Mouse (Mus musculus): ENCODE measurements around the gene Wdr59.
"Not testable (repeated sequence)": the region's sequence is repeated elsewhere in the genome, so short reads cannot be mapped to it uniquely, and the experiment has no call there.

Gene Wdr59

DNA sequence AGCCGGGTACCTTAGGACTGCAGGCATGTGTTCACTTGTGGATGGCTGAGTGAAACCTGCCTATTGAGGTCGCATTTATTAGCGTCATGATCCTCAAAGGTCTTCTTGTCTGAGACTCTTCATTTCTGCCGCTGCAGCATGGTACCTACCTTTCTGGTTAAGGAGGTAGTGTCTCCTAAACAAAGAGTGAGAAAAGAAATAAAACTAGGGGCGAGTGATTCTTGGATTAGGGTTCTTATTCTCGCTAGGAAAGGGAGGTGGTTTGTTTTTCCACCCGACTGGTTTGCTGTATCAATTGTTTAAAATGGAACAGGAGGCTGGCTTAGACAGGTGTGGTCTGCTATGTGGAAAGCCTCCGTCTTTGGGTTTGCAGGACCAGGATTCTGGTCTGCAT, 15.9 kb upstream of the Wdr59 start:
- no peak for DNase-seq (ENCODE audit: low spot score)

DNA sequence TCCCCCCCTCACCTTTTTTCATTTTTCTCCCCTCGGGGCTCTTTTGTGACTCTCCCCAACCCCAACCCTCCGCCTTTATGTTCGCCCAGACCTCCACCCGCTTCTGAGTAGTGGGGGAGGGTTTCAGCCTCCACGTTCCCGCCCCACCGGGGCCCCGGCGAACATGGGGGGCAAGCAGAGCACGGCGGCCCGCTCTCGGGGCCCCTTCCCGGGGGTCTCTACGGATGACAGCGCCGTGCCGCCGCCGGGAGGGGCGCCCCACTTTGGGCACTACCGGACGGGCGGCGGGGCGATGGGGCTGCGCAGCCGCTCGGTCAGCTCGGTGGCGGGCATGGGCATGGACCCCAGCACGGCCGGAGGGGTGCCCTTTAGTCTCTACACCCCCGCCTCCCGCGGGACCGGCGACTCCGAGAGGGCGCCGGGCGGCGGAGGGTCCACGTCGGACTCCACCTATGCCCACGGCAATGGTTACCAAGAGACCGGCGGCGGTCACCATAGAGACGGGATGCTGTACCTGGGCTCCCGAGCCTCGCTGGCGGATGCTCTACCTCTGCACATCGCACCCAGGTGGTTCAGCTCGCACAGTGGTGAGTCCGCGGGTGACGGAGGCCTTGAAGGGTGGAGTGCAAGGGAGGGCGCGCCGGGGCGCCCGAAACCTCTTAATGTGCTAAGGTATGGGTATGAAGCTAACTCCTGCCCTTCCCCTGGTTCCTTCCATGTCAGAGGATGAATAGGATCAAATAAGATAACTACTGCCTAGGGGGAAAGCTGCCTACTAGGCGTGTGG, 15.3 kb upstream of the Wdr59 start:
- DNase-seq (ENCODE audit: low spot score), result peak; percentile 13

DNA sequence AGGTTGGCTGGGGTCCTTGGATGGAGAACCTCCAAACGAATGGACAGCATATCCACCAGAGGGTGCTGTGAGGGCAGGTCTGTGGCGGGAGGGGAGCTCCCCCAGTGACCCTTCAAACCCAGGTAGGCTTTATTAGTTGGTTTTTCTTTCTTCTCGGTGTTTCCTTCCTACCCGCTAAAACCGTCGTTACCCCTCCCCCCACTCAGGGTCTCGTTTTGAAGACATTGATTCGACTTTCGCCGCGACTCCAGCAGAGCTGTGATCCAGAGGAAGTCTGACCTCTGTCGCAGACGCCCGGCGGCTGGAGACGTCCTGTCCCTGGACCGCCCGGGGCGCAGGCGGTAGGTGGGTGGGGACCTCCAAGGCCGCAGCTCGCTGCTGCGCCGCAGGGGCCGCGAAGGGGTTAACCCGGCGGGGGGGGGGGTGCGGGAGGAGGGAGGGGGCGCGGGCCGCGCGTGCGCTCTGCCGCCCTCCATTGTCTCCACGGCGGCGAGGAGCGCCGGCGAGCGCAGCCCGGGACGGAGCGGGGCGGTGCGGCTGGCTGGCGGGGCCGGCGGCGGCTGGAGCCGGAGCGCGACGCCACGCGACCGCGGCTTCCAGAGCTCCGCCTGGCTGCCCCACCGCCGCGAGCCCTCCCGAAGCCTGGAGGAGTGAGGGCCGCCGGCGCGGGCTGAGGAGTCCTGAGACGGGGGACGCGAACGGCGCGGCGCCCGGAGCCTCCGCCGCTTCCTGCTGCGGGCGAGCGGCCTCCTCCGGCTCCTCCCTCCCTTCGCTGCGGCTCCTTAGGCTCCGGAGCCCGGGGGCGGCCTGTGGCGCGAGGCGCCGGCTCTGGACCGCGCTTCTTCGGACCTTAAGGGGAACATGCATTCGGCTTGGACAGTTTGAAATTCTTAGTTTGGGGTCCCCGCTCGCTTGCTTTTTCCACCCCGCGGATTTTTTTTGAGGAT, 14.4 kb upstream of the Wdr59 start, which contains the start of gene Znrf1:
Gene Znrf1, plus strand, starts transcription at position 67 of the 947 bp plus-strand sequence.
- DNase-seq (ENCODE audit: low spot score), result peak; percentile 23

DNA sequence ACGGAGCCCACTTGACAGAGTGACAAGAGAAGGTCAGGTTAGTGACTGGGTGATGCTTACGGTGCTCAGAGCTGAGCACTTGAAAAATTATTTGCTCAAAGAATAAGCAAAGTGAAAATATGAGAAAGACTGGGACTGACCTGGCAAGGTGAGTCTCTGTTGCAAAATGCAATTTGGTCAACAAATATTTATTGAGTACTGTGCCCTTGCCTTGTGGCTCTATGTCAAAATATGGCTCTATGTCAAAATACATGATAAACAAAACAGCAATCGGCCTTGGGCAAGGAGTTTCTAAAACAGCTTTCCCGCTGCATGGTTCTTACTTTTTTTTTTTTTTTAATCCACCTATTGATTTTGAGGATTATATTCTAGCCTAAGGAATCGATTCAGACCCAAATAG, 13.6 kb upstream of the Wdr59 start:
- DNase-seq (ENCODE audit: low spot score), result no peak

DNA sequence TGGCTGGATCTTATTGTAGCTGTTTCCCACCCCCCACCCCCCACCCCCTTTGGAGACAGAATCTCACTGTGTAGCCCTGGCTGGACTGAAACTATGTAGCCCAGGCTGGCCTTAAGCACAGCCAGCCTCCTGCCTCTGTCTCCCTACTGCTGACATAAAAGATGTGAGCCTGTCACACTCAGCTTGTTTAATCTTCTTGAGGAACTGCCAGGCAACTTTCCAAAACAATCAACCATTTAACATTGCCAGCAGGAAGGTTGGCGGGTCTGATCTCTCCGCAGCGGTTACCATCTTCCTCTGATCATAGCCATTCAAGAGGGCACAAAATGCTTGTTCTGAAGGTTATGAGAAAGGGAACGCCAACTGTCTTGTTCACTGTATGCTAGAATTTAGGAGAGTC, 11.6 kb upstream of the Wdr59 start:
- no peak for DNase-seq (ENCODE audit: low spot score)

DNA sequence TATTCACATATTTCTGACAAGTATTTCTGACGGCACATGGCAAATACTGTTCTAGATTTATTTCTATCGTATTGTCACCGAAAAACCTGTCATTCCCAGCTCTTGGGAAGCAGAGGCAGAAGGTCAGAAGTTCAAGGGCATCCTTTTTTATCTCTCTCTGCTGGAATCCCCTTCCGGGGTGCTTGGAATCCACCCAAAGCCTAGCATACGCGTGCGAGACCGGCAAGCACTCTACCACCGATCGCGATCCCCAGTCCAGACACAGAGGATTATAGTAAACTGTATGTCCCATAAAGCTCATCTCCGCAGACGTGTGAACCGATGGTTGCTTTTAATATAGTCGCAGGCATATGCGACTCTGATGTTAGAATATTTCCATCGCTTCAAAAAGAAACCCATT, 9.7 kb upstream of the Wdr59 start:
- DNase-seq (ENCODE audit: low spot score), result no peak

DNA sequence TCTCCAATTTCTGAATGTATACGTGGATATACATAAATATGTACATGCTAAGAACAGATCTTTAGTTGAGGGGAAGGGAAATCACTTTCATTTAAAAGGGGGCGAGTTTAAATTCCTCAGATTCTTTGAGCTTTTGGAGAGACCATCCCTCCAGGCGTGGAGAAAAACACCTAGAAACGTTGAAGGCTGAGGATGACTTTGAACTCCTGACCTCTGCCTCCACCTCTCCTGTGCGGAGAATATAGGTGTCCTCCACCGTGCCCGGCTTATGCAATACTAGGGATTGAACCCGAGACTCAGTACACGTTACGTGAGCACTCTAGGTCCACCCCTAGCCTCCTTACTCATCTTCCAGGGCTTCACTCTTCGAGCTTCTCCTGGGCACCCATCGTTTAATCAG, 9.3 kb upstream of the Wdr59 start:
- no peak for DNase-seq (ENCODE audit: low spot score)

DNA sequence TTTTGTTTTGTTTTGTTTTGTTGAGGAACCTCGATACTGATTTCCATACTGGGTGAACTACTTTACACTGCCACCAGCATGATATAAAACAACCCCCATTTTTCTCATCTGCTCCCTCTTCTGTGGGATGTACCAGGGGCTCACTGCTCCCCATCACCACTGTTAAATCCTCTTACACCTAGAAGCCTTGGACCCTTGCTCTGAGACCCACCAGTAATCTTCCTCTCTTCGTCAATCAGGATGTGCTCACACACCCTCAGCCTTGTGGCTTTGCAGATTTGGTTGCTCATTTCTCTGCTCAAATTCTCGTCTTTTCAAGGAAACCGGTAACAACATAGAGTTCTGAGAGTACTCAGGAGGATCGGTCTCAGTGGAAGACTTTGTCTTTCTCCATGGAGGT, 6.2 kb upstream of the Wdr59 start:
- DNase-seq (ENCODE audit: low spot score), result no peak

DNA sequence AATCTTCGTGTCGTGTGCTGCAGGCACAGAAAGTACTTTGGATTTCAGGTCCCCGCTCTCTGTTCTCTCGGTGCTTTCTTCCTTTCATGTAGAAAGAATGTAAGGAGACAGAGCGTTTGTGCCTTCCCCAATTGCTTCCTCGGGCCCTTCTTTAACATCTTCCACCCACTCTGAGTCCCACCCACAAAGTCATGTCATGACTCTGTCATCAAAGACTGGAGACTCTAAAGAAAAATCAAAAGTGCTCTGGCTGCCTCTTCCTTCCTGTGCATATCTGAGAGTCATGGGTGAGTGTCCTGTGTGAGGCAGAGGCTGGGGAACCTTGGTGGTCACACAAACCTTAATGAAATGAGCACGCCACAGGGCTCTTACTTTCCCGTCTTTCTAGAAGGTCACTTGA, 5.3 kb upstream of the Wdr59 start:
- DNase-seq (ENCODE audit: low spot score), result no peak

DNA sequence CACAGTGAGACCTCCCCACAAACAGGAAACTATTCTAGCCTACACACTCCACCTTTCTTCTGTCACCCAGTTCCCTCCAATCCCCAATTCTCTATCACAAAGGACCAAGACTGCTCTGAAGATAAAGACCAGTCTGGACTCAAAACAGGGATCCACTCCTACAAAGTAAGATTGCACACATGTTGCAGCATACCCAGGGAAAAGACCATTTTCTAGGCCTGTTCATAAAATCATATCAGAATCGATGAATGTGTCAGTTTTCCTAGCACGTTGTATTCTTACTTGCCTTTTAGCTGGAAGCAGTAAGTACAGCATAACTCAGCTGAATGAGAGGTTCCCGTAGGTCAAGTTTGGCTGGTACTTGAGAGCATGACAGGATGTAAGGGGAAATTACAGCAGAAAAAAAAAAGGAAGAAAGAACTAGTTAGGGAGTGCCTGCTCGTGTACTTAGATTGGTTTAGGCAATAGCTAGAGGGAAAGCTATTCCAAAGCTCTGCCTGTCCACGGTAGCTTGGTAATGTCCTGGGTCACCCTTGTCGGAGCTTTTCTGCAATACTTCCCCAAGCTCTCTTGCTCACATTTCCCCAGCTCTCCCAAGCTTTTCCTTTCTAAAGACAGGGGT, 4.6 kb upstream of the Wdr59 start:
- no peak for DNase-seq (ENCODE audit: low spot score)

DNA sequence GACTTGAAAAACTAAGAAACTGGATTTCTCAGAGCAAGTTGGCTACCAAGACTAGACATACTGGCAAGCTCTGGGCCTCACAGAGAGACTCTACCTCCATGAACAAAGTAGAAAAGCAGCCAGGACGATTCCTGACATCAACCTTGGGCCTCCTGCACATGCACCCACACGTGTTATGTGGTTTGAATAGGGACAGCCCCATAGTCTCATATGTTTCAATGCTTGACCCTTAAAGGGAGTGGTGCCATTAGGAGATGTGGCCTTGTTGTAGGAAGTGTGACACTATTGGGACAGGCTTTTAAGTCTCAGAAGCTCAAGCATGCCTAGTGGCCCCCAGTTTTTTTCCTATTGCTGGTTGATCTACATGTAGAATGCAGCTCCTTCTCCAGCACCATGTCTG, 4.4 kb downstream of the Wdr59 start:
- DNase-seq (ENCODE audit: low spot score), result no peak

DNA sequence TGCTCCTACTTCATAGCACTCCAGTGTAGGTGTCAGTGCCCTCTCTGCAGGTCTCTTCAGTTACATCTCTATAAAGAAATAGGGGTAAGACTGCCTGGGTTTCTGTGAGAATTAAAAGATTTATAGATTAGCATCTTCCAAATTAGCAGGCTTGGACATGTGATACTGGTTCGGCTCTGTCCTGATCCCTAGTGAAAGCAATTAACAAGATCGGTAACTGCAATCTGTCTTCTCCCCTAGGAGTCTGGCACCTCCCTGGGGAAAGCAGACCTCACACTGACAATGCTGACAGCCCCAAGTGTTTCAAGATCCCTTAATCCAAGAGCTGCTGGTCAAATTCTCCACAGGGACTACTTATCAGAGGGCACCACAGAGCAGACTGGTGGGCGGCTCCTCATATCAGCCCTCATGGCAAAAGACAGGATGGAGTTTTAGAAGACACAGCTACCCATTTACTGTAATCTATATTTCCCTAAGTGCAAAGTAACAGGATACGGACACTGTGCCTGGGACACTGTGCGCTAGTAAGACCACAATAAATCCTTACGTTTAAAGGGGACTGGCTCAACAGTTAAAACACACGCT, 5.3 kb downstream of the Wdr59 start:
- DNase-seq (ENCODE audit: low spot score), result no peak

DNA sequence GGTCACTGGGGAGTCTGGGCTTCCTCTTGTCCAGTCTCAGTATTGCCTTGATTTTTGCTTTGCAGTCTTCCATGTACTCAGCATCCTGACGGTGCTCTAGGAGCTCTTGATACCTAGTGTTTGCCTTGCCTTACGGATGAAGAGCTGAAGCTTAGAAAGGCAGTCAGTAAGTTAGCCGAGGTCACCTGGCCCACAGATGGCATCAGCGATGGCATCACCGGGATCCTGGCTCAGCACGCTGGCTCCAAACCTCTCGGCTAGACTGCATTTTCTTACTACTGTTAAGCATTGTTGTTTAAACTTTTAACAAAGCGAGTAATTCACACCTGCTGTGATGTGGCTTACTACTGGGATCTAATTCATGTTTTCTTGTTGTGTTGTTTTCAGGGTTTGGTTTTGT, 8.4 kb downstream of the Wdr59 start:
- no peak for DNase-seq (ENCODE audit: low spot score)

DNA sequence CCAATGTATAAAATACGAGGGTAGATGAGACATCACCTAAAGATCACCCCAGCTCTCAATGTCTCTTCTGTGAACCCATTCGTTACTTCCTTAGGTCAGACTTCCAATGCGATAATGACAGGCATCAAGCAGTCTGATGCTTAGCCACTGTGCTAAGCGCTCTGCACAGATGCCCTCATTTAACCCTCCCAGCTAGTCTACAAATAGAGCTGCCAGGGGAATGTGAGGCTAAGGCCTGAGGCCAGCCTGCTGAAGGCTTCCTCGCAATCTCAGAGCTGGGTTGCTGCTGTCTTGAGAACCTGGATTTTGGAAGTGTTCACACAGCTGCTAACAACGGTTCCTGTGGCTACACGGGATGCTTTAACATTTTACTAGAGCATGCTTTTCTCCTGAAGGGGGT, 9.0 kb downstream of the Wdr59 start:
- no peak for DNase-seq (ENCODE audit: low spot score)

DNA sequence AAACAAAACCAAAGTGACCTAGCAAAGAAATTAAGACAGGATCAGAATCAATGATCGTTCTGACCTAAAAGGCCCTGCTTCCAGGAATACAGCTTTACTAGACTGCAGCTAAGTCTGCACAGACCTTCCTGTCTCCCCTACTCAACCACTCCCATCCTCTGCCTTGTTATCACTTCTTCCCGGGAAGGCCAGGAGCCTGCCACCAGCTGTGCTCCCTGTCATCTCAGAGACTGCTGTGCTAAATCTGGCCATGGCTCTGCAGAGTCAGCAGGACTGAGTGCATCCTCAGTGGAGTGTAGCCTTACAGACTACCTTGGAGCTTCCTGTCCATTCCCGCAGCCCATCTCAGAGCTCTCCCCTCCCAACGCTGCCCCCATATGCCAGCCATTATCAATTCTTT, 11.5 kb downstream of the Wdr59 start:
- DNase-seq (ENCODE audit: low spot score), result no peak

DNA sequence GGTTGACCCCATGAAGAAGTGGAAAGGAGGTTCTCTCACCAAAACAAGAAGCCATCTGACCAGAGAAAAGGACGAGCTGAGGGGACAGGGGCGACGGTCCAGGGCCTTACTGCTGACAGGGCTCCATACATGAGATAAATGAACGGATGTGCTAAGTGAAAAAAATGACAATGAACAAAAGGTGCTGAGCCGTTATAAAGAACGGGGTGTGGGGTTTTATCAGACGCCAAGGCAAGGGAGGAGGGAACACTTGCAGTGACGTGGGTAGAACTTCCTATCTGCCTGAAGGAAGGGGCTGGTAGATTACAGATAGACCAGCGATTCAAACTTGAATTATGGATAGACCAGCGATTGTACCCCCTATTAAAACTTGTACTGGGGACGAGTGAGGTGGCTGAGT, 12.6 kb downstream of the Wdr59 start:
- no peak for DNase-seq (ENCODE audit: low spot score)

DNA sequence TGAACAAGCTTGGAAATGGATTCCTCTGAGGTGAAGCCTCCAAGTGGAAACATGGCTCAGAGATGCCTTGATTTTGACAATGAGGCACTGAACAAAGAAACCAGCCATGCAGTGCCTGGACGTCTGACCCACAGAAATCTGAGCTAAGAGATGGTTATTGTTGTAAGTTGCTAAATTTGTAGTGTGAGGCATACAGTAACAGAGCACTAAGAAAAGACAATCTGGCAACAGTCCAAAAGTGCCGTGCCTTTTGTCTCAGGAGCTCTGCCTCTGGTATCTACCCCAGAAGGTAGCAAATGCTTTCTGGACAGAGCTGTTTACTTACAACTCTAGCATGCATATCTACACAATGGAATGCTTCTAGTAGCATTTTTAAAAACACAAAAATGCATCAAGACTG, 13.3 kb downstream of the Wdr59 start:
- DNase-seq (ENCODE audit: low spot score), result no peak

DNA sequence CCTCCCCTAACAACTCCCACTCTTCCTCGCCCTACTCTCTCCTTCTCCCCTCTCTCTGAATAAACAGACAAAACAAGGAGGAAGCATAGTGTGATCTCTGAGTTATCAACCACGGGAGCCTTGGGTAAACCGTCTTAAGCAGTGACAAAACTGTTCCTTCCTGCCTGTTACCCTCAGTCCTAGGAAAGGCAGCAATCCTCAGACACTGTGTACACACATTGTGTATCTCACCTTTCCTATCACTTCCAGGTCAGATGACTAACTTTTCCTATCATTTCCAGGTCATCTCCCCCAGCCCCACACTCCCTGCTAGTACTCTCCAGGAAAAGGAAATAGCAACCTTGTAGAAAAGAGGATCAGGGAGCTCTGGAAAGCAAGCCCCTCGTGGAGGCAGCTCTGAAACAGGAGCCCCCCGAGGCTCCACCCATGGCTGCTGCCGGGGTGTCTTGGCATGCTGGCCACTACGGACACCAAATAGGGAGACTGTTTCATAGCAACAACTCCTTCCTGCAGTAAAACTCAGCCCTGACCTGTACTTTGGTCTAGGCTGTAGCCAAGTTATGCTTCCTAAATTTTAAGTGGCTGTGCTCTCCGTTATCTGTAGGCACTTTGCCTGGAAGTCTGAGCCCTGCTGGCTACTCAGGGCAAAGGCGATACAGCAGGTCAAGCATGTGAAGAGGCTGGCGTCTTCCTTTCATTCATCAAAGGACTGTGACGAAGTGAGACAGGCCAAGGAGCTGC, 20.0 kb downstream of the Wdr59 start:
- no peak for DNase-seq (ENCODE audit: low spot score)

DNA sequence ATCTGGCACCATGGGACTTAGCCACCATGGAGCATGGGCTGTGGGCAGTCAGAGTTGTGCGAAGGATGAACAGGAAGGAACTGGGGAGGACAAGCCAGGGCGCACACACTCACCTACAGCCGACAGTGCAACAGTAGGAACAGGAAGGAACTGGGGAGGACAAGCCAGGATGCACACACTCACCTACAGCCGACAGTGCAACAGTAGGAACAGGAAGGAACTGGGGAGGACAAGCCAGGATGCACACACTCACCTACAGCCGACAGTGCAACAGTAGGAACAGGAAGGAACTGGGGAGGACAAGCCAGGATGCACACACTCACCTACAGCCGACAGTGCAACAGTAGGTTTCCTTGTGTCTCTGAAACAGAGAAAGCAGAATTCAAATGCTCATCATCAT, 23.6 kb downstream of the Wdr59 start:
- not testable (repeated sequence) for DNase-seq (ENCODE audit: low spot score)

DNA sequence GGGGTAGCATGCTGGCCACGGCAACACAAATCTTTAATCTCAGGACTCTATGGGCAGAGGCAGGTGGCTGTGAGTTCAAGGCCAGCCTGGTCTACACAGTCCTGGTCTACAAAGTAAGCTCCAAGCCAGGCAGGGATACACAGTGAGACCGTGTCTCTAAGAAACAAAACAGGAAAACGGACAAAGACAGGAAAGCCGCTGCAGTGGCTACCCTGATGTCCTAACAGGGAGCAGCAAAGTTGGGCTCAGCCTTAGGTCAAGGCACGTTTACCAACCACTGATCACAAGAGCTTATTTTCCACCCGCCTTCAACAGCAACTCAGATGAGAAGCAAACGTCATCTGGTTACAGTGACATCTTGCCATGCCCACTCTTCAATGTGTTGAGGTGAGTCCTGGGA, 25.6 kb downstream of the Wdr59 start:
- no peak for DNase-seq (ENCODE audit: low spot score)

DNA sequence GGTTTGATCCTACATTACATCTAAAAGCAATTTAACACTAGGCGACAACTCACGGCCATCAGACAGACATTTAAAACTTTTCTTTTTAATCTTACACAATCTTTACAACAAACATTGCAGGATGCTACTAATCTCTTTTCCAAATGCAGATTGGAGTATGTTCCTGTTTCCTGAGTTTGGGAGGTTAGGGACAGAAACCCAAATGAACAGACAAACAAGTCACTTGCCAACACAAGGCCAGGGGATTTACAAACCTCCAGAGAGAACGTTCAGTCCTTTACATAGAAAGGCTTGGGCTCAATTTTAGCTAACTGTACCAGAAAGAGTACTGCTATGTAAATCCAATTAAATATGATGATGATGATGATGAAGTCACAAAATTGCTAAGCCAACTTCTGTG, 28.7 kb downstream of the Wdr59 start:
- DNase-seq (ENCODE audit: low spot score), result no peak

DNA sequence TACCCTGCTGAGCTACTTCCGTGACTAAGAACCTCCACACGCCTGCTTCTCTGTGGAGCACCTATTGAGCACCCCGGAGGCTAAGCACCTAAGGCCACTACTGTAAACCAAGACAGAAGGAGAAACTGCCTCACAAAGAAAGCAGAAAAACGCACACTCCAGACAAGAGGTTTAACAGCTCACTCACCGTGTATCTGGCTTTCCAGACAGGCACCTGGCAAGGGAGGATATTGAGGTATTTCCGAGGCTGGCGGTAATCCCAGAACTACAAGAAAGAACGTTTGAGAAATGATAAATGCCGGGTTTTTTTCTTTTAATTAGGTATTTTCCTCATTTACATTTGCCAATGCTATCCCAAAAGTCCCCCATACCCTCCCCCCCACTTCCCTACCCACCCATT, 29.4 kb downstream of the Wdr59 start:
- DNase-seq (ENCODE audit: low spot score), result no peak
